Mouse (Mus musculus): Measurements from ENCODE around the gene Clec2l.
"Not testable (repeated sequence)": the region's sequence is repeated elsewhere in the genome, so short reads cannot be mapped to it uniquely, and the experiment has no call there.

Gene Clec2l

GRCm38 (mm10) chr6:38670488-38670887 lies 7.6 kb downstream of the Clec2l start:
- in situ Hi-C loops (cut with MboI) = not testable (repeated sequence)

GRCm38 (mm10) chr6:38671270-38671669 lies 8.4 kb downstream of the Clec2l start:
- in situ Hi-C loops (cut with MboI) = no loop called here

- in situ Hi-C loops (cut with MboI) = no loop called here
Observed at GRCm38 (mm10) chr6:38672011-38672410, 9.1 kb downstream of the Clec2l start.

- in situ Hi-C loops (cut with MboI) = no loop called here
Observed at GRCm38 (mm10) chr6:38676217-38676616, 13.3 kb downstream of the Clec2l start.

- in situ Hi-C loops (cut with MboI) = no loop called here
Observed at GRCm38 (mm10) chr6:38676723-38677122, 13.9 kb downstream of the Clec2l start.

GRCm38 (mm10) chr6:38677629-38678028 lies 14.8 kb downstream of the Clec2l start:
- in situ Hi-C loops (cut with MboI) = no loop called here

GRCm38 (mm10) chr6:38682532-38682931 lies 19.7 kb downstream of the Clec2l start:
- in situ Hi-C loops (cut with MboI) = no loop called here

- in situ Hi-C loops (cut with MboI) = no loop called here
Observed at GRCm38 (mm10) chr6:38687216-38687615, 24.3 kb downstream of the Clec2l start.

- in situ Hi-C loops (cut with MboI) = no loop called here
Observed at GRCm38 (mm10) chr6:38688841-38689240, 26.0 kb downstream of the Clec2l start.

- in situ Hi-C loops (cut with MboI) = no loop called here
Observed at GRCm38 (mm10) chr6:38690615-38691014, 27.7 kb downstream of the Clec2l start.

GRCm38 (mm10) chr6:38691052-38691451 lies 28.2 kb downstream of the Clec2l start:
- in situ Hi-C loops (cut with MboI) = no loop called here

GRCm38 (mm10) chr6:38692556-38692955 lies 29.7 kb downstream of the Clec2l start:
- in situ Hi-C loops (cut with MboI) = no loop called here

GRCm38 (mm10) chr6:38695380-38696054 lies 32.6 kb downstream of the Clec2l start:
- in situ Hi-C loops (cut with MboI) = no loop called here

GRCm38 (mm10) chr6:38696570-38696969 lies 33.7 kb downstream of the Clec2l start:
- in situ Hi-C loops (cut with MboI) = no loop called here

GRCm38 (mm10) chr6:38698233-38698889 lies 35.5 kb downstream of the Clec2l start:
- in situ Hi-C loops (cut with MboI) = no loop called here

GRCm38 (mm10) chr6:38701421-38701820 lies 38.6 kb downstream of the Clec2l start:
- in situ Hi-C loops (cut with MboI) = no loop called here

- in situ Hi-C loops (cut with MboI) = no loop called here
Observed at GRCm38 (mm10) chr6:38702810-38703399, 40.0 kb downstream of the Clec2l start.

GRCm38 (mm10) chr6:38703526-38703925 lies 40.7 kb downstream of the Clec2l start:
- in situ Hi-C loops (cut with MboI) = no loop called here

GRCm38 (mm10) chr6:38704264-38704984 lies 41.6 kb downstream of the Clec2l start:
- in situ Hi-C loops (cut with MboI) = no loop called here

- in situ Hi-C loops (cut with MboI) = no loop called here
Observed at GRCm38 (mm10) chr6:38710449-38710848, 47.6 kb downstream of the Clec2l start.

GRCm38 (mm10) chr6:38713957-38714898 lies 51.4 kb downstream of the Clec2l start:
- in situ Hi-C loops (cut with MboI) = no loop called here
